Mouse (Mus musculus) lung, embryonic 14.5 days (tissue): ENCODE measurements around the gene Sec31a. TPM values are rescaled to one million over a fixed set of nuclear protein-coding genes. Genes with fewer than 3 reads are reported as not detected.
"Not testable (repeated sequence)": the region's sequence is repeated elsewhere in the genome, so short reads cannot be mapped to it uniquely, and the experiment has no call there.

Experiments
- ATAC-seq: fragments of 200-750 bp; cut with Nextera tagmentation; 2 replicates; pipeline ENCODE4 v1.8.0; 2017; ENCODE audit warnings: mild to moderate bottlenecking, moderate TSS enrichment, moderate library complexity; ENCODE audit not compliant: insufficient read depth
- DNase-seq: peaks from one replicate; pipeline ENCODE4 v3.0.0-alpha.2; 2015
- H3K27ac ChIP-seq: fragments of 300-500 bp; sonication (generic); 2 replicates; pipeline ENCODE4 v1.5.1; 2014; ENCODE audit warnings: low read depth, mild to moderate bottlenecking, moderate library complexity
- H3K27me3 ChIP-seq: fragments of 300-500 bp; sonication (generic); 2 replicates; pipeline ENCODE4 v1.6.1; 2014; ENCODE audit warnings: low read length, control low read depth; ENCODE audit not compliant: insufficient read depth
- H3K36me3 ChIP-seq: fragments of 300-500 bp; sonication (generic); 2 replicates; pipeline ENCODE4 v1.6.1; 2014; ENCODE audit warnings: control low read depth; ENCODE audit not compliant: insufficient read depth
- H3K4me1 ChIP-seq: fragments of 300-500 bp; sonication (generic); 2 replicates; pipeline ENCODE4 v1.6.1; 2014; ENCODE audit warnings: antibody characterized with exemption, control low read depth; ENCODE audit not compliant: insufficient read depth
- H3K4me2 ChIP-seq: fragments of 300-500 bp; sonication (generic); 2 replicates; pipeline ENCODE4 v1.6.1; 2014; ENCODE audit warnings: mild to moderate bottlenecking
- H3K4me3 ChIP-seq: fragments of 300-500 bp; sonication (generic); 2 replicates; pipeline ENCODE4 v1.5.1; 2014; ENCODE audit warnings: low read depth, low read length
- H3K9ac ChIP-seq: fragments of 300-500 bp; sonication (generic); 2 replicates; pipeline ENCODE4 v1.6.1; 2014
- H3K9me3 ChIP-seq: fragments of 300-500 bp; sonication (generic); 2 replicates; pipeline ENCODE4 v1.6.1; 2016; ENCODE audit warnings: low read depth, low read length, control low read depth
- CTCF ChIP-seq: IDR thresholded peaks from 2 replicates; pipeline ENCODE4 v1.5.1; 2016; ENCODE audit warnings: antibody characterized with exemption, low read depth
- WGBS: fragments of 180-500 bp; shearing (Covaris S2); extraction: QIAGEN DNeasy Blood & Tissue Kit; methylation state at CpG from one replicate; pipeline ENCODE4 v1.1.7; 2014; 5-methylcytosine and 5-hydroxymethylcytosine counted together
- polyA plus RNA-seq: library from polyadenylated mRNA; unstranded; fragments of >200 nt; fragmentation: Nextera tagmentation; extraction: Ambion mirVana; gene quantifications from 2 replicates; pipeline ENCODE4 v1.2.1, GENCODE M21; 2014

Gene Sec31a
- polyA plus RNA-seq, 1 experiment from 2014 or later = 169 TPM

DNA sequence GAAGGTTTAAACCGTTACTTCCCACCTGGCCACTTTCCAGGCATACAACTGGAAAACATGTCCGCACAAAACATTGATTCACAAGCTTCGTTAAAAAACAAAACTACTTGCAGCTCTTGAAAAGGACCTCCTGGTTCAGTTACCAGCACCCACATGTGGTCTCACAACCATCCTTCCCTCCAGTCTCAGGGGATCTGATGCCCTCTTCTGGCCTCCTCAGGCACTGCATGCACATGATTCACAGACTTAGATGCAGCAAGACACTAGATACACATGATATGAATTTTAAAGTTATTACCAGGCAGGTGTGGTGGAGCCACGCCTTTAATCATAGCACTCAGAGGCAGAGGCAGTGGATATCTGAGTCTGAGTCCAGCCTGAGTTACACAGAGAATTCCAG lies 21.1 kb upstream of the Sec31a start:
- no peak for ATAC-seq
- no peak for DNase-seq
- 94% methylated on average over 4 of the region's 4 CpGs for whole genome bisulfite sequencing
- peak; percentile 40; the same call in 1 of the 2 replicates for TF ChIP-seq CTCF
- Histone ChIP-seq H3K4me1 (no peaks in the 10 kb centered on the region), H3K27ac (no peak overlapping the region), H3K9me3 (no peaks in the 10 kb centered on the region), H3K27me3 (no peaks in the 10 kb centered on the region), H3K4me2 (no peak overlapping the region), H3K4me3 (no peak overlapping the region), H3K9ac (no peak overlapping the region), H3K36me3 (0 out of 2 replicates have a peak, but pooled peaks cover 23% of the 10 kb centered on the region)

DNA sequence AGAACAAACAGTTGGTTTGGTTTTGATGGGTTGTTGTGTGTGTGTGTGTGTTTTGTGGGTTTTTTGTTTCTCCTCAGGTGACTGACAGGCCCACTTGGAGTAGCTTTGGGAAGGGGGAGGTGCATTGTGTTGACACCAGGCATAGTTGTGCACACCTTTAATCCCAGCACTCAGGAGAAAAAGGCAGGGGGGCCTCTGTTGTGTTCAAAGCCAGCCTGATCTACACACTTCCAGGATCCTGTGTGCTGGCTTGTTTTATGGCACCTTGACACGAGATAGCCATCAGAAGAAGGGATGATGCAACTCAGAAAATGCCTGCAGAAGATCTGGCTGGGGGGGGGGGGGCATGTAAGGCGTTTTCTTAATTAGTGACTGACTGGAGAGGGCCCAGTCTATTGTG lies 14.9 kb upstream of the Sec31a start:
- TF ChIP-seq CTCF = no peak
- Histone ChIP-seq H3K4me2 (peak overlapping the region; percentile 89), H3K9ac (no peak overlapping the region), H3K4me1 (peaks cover 15% of the 10 kb centered on the region; the same call in 1 of the 2 replicates), H3K9me3 (no peaks in the 10 kb centered on the region), H3K27ac (no peak overlapping the region), H3K36me3 (peaks cover 26% of the 10 kb centered on the region), H3K27me3 (no peaks in the 10 kb centered on the region), H3K4me3 (no peak overlapping the region)
- ATAC-seq (no peak), DNase-seq (no peak)
- WGBS = 50% methylated on average over 2 of the region's 2 CpGs

DNA sequence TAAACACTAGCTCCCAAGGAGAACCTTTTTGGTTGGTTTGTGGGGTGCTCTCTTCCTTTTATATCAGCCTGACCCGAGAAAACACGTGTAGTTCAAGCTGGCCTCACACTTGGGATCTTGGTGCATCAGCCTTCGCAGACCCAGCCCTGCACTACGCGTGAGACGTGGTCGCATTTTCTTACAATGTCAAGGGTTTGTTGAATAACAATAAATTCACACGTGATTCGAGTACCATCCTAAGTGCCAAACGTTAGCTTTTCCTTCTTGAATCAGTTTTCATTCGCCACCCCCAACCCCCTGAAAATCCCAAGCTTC lies 14.0 kb upstream of the Sec31a start:
- H3K4me2 ChIP-seq = peak overlapping the region; percentile 89
- DNase-seq (peak; percentile 34), ATAC-seq (peak; percentile 10; the same call in 1 of the 2 replicates)
- peak overlapping the region; percentile 83 for H3K4me3 ChIP-seq
- no peak for TF ChIP-seq CTCF
- H3K27me3 ChIP-seq = no peaks in the 10 kb centered on the region
- peaks cover 15% of the 10 kb centered on the region; the same call in 1 of the 2 replicates for H3K4me1 ChIP-seq
- peak overlapping the region; percentile 97 for H3K9ac ChIP-seq
- 3% methylated on average over 11 of the region's 11 CpGs for WGBS
- H3K36me3 ChIP-seq = peaks cover 33% of the 10 kb centered on the region
- H3K9me3 ChIP-seq = no peaks in the 10 kb centered on the region
- H3K27ac ChIP-seq = peak overlapping the region; percentile 90

DNA sequence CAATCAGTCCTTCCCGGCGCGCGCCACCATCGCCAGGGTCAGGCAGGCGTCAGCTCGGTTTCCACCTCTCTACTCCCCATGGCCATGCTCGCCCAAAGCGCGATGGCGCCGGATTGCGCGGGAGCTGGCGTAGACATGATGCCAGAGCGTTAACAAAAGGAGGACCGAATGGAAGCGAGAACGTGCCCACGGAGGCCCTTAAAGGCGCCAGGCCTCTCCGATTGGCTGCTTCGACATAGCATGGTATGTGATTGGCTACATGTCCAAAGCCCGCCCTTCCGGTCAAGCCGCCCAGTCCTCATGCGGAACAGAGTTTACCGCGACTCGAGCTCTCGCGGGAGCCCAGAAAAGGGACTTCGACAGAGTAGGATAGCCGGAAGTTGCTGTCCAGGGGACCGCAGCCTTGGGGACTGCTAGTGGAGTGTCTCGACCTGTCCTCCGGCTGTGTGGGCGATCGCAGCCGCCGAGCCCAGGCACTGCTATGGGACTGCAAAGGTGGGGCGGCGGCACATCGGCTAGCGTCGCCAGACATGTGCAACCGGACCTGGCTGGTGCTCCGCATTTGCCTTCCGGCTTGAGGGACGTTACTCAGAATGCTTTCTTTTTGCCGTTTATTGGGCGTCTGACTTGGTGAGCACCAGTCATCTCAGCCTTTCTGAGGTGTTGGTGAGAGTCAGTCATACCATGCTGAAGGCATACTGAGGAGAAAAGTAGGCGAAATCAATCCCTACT lies 13.5 kb upstream of the Sec31a start:
- ATAC-seq = peak; percentile 99
- Histone ChIP-seq H3K27ac (peak overlapping the region; percentile 90), H3K36me3 (peaks cover 38% of the 10 kb centered on the region), H3K4me2 (peak overlapping the region; percentile 89), H3K9me3 (no peaks in the 10 kb centered on the region), H3K4me3 (peak overlapping the region; percentile 83), H3K27me3 (no peaks in the 10 kb centered on the region), H3K4me1 (peaks cover 15% of the 10 kb centered on the region; the same call in 1 of the 2 replicates), H3K9ac (peak overlapping the region; percentile 97)
- under 1% methylated on average over 53 of the region's 53 CpGs for WGBS
- DNase-seq = peak; percentile 99
- TF ChIP-seq CTCF = no peak

DNA sequence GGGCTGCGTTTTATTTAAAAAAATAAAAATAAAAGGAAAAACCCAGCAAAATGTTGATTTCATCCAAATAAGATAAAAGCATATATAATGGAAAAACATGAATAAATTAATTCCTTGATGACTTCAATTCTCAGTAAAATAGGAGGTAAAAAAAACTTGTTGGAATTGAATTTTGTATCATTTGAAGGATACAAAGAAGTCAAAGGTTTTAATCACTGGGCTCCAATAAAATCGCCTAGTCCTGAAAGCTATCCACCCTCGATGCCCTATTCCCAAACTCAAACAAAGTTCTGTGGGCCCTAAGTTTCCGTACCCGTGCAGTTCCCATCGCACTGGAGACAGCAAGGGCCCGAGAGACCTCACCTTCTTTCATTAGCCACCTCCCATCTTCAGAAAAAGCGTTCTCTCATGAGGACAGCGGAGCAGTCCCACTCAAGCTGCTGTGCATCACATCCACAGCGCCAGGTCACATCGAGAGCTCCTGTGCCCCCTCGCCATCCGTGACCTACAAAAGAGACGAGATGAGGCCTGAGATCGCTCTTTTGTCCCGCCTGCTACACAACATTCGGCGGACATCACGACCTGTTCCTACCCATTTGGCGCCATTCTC lies 12.8 kb upstream of the Sec31a start:
- Histone ChIP-seq H3K27me3 (no peaks in the 10 kb centered on the region), H3K4me3 (peak overlapping the region; percentile 83), H3K4me1 (peaks cover 18% of the 10 kb centered on the region; the same call in 1 of the 2 replicates), H3K27ac (peak overlapping the region; percentile 89), H3K9ac (peak overlapping the region; percentile 97), H3K9me3 (no peaks in the 10 kb centered on the region), H3K36me3 (peaks cover 45% of the 10 kb centered on the region), H3K4me2 (peak overlapping the region; percentile 89)
- DNase-seq (no peak), ATAC-seq (peak; percentile 54)
- no peak for TF ChIP-seq CTCF
- under 1% methylated on average over 20 of the region's 20 CpGs for WGBS

DNA sequence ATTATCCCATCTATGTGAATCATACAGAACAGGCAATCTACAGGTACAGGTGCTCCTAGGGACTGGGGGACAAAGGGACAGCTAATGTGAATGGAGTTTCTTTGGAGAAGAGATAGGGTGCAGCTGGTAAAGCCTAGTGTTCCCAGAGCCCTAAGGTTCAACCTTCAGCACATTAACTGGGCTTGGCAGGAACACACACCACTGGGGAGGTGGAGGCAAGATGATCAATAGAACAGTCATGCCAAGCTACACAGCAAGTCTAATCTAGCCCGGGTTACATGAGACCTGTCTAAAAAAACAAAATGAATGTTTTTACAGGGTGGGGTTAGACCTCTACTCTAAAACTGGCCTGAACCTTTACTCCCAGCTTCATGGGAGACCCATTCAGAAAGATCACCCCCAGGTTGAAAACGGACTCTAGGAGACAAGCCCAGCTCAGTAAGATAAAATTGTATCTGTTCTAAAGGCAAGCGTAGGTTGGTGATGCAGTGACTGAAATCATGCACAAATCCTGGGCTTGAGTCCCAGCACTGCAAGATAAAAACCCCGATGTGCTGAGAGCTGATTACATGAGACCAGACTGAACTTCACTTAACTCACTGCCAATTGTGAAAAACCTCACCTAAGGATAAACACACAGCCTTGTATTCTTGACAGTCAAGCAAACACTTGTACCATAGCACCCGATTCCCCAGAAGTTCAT lies 12.1 kb upstream of the Sec31a start:
- Histone ChIP-seq H3K4me2 (peak overlapping the region; percentile 89), H3K27me3 (no peaks in the 10 kb centered on the region), H3K36me3 (peaks cover 52% of the 10 kb centered on the region), H3K9ac (peak overlapping the region; percentile 97), H3K4me3 (peak overlapping the region; percentile 83), H3K9me3 (no peaks in the 10 kb centered on the region), H3K27ac (no peak overlapping the region), H3K4me1 (peaks cover 18% of the 10 kb centered on the region; the same call in 1 of the 2 replicates)
- ATAC-seq = no peak
- peak; percentile 38 for DNase-seq
- TF ChIP-seq CTCF = no peak
- WGBS = 2% methylated on average over 5 of the region's 5 CpGs

DNA sequence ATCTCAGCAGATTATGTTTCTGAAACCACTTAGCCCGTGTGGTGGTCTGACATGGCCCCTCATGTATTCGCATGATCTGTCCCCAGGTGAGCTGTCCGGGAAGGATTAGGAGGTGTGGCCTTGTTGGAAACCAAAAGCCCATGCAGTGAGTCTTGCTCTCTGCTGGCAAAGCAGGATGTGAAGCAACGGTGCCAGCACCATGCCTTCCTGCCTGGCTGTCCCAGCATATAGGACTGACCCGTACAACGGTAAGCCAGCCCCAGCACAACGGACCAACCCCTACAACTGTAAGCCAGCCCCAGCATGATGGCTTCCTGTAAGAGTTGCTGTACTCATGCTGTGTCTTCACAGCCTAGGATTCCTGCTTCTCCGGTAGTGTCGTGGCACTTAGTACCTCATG lies 11.2 kb upstream of the Sec31a start:
- 42% methylated on average over 9 of the region's 9 CpGs for WGBS
- Histone ChIP-seq H3K4me3 (peak overlapping the region; percentile 83), H3K4me1 (peaks cover 21% of the 10 kb centered on the region; the same call in 1 of the 2 replicates), H3K9ac (peak overlapping the region; percentile 97), H3K36me3 (peaks cover 61% of the 10 kb centered on the region), H3K4me2 (peak overlapping the region; percentile 89), H3K27ac (no peak overlapping the region), H3K9me3 (no peaks in the 10 kb centered on the region), H3K27me3 (no peaks in the 10 kb centered on the region)
- TF ChIP-seq CTCF = no peak
- ATAC-seq = no peak
- no peak for DNase-seq

DNA sequence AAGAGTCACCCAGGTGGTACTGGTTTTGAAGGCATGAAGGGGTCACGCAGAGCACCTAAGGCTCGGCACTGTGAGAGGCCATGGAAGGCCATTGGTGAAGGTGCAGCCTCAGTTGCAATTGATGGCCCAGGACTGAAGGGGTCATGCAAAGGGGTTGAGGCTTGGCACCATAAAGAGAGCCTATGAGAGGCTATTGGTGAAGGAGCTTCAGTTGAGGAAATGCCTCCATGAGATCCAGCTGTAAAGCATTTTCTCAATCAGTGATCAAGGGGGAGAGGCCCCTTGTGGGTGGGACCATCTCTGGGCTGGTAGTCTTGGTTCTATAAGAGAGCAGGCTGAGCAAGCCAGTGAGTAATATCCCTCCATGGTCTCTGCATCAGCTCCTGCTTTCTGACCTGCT lies 9.8 kb upstream of the Sec31a start:
- H3K4me1 ChIP-seq = peaks cover 21% of the 10 kb centered on the region; the same call in 1 of the 2 replicates
- DNase-seq, H3K4me3 ChIP-seq, H3K27ac ChIP-seq, ATAC-seq, H3K9ac ChIP-seq, H3K9me3 ChIP-seq, H3K27me3 ChIP-seq, H3K4me2 ChIP-seq: not testable (repeated sequence)
- 84% methylated on average over 2 of the region's 2 CpGs for WGBS
- H3K36me3 ChIP-seq = peaks cover 75% of the 10 kb centered on the region
